Mouse (Mus musculus) intestine, embryonic 15.5 days (tissue): ENCODE data around the gene Dnajc4. TPM values are rescaled to one million over a fixed set of nuclear protein-coding genes. Genes with fewer than 3 reads are reported as not detected.
A peak's percentile ranks its signal among the peaks of the same experiment; 100 is the strongest.

Source experiments
- ATAC-seq: fragments of 200-750 bp; cut with Nextera tagmentation; 2 replicates; pipeline ENCODE4 v1.8.0; 2017; ENCODE audit warnings: moderate TSS enrichment, moderate library complexity
- H3K27ac ChIP-seq: fragments of 300-500 bp; sonication (generic); 2 replicates; pipeline ENCODE4 v1.5.1; 2015; ENCODE audit warnings: mild to moderate bottlenecking, inconsistent platforms
- H3K27me3 ChIP-seq: fragments of 300-500 bp; sonication (generic); replicated peaks from 2 replicates; pipeline ENCODE4 v1.6.1; 2015; ENCODE audit warnings: inconsistent platforms
- H3K36me3 ChIP-seq: fragments of 300-500 bp; sonication (generic); 2 replicates; pipeline ENCODE4 v1.6.1; 2015; ENCODE audit warnings: inconsistent platforms
- H3K4me1 ChIP-seq: fragments of 300-500 bp; sonication (generic); replicated peaks from 2 replicates; pipeline ENCODE4 v1.6.1; 2015; ENCODE audit warnings: inconsistent platforms
- H3K4me2 ChIP-seq: fragments of 300-500 bp; sonication (generic); replicated peaks from 2 replicates; pipeline ENCODE4 v1.6.1; 2015; ENCODE audit warnings: mild to moderate bottlenecking, inconsistent platforms
- H3K4me3 ChIP-seq: fragments of 300-500 bp; sonication (generic); replicated peaks from 2 replicates; pipeline ENCODE4 v1.5.1; 2015; ENCODE audit warnings: inconsistent platforms
- H3K9ac ChIP-seq: fragments of 300-500 bp; sonication (generic); 2 replicates; pipeline ENCODE4 v1.6.1; 2015; ENCODE audit warnings: inconsistent platforms
- H3K9me3 ChIP-seq: fragments of 300-500 bp; sonication (generic); 2 replicates; pipeline ENCODE4 v1.6.1; 2016; ENCODE audit warnings: inconsistent platforms
- WGBS: fragments of 180-500 bp; shearing (Covaris S2); methylation state at CpG from one replicate; pipeline ENCODE4 v1.1.7; 2015; 5-methylcytosine and 5-hydroxymethylcytosine counted together
- polyA plus RNA-seq: library from polyadenylated mRNA; unstranded; fragments of >200 nt; fragmentation: Nextera tagmentation; extraction: Ambion mirVana; gene quantifications from 2 replicates; pipeline ENCODE4 v1.2.1, GENCODE M21; 2015

Dnajc4 gene
- polyA plus RNA-seq, 1 experiment from 2014 or later: 22.7 TPM

DNA sequence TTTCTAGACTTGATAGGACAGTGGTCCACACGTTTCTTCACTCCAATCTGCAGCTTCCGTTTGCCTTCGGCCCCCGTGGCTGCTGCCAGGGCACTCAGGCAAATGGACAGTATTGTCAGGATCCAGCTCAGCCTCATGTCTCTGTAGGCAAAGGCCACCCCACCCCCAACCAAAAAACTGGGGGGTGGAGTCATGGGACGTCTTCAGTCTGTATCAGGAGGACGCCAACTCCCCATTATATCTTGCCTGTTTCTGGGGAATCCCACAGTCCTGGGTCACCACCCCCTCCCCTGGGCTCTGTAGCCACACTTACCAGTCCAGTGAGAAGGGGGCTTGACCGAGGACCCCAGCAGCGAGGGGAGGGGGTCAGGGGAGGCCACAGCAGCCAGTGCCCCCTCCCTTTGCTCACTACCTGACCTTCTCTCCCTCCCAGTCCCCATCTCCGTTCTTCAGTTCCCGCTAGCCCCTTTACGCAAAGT is 13.3 kb downstream of the Dnajc4 start:
- peak overlapping the region; percentile 90 for H3K27ac ChIP-seq
- no peaks in the 10 kb centered on the region for H3K9me3 ChIP-seq
- peaks cover 35% of the 10 kb centered on the region for H3K4me1 ChIP-seq
- H3K4me2 ChIP-seq: peak overlapping the region; percentile 87
- peak overlapping the region; percentile 77 for H3K4me3 ChIP-seq
- WGBS: 8% methylated on average over 11 of the region's 11 CpGs
- no peaks in the 10 kb centered on the region for H3K27me3 ChIP-seq
- H3K36me3 ChIP-seq: peaks cover 18% of the 10 kb centered on the region; the same call in 1 of the 2 replicates
- ATAC-seq: no peak
- H3K9ac ChIP-seq: peak overlapping the region; percentile 89

DNA sequence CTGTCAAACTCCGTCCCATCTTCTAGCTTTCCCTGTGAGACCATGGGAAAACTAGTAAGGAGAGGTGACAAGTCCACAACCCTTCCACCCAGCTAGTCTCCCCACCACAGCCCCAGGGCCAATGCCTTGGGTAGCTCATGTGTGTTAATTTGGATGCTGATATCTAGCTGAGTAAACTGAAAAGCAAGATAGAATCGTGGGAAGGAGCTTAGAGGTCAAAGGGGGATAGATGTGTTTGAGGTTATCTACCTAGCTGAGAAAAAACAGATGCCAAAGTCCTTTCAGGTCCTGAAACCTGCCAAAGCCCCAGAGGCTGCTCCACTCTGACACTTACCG is 13.8 kb downstream of the Dnajc4 start:
- no peak for ATAC-seq
- no peaks in the 10 kb centered on the region for H3K27me3 ChIP-seq

DNA sequence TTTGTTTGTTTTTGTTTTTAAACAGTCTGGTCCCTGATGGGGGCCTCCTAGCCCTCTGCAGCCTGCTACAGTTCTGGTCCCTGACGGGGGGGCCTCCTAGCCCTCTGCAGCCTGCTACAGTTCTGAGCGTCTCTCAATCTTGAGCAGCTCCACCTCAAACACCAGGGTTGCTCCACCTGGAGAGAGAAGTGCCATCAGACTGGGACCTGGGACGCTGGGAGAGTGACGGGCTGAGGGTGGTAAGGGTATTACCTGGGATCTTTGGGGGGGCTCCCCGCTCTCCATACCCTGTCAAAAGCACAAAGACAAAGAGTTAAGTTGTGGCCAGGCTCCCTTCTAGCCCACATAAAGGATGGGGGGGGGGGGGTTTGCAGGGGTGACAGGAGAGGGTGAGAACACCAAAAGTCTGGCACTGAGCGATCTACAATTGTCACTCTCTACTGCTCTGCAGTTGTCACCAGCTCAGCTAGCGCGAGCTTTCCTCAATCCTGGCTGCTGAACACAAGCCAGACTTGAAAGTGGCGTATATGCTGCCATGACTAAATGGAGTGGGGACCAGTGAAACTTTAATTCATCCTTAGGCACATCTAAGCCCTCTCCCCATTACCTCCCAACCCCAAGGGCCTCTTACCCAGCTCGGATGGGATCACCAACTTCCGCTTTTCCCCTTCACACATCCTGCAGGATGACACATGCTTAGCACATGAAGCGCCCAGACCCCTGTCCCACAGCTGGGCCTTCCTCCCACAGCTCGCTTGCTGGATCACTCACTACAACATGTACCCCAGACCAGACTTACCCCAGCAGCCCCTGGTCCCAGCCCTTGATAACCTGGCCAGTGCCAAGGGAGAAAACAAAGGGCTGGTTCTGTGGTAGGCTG is 14.4 kb downstream of the Dnajc4 start:
- peaks cover 39% of the 10 kb centered on the region for H3K4me1 ChIP-seq
- WGBS: 78% methylated on average over 13 of the region's 13 CpGs
- H3K36me3 ChIP-seq: peaks cover 18% of the 10 kb centered on the region; the same call in 1 of the 2 replicates
- H3K27me3 ChIP-seq: no peaks in the 10 kb centered on the region
- peak overlapping the region; percentile 87 for H3K4me2 ChIP-seq
- ATAC-seq: no peak
- H3K4me3 ChIP-seq: no peak overlapping the region; the same call in 1 of the 2 replicates
- H3K9me3 ChIP-seq: no peaks in the 10 kb centered on the region
- H3K9ac ChIP-seq: peak overlapping the region; percentile 89; the same call in 1 of the 2 replicates
- H3K27ac ChIP-seq: peak overlapping the region; percentile 0; the same call in 1 of the 2 replicates

More for the DNA sequence above, 13.8 kb downstream of the Dnajc4 start:
- H3K36me3 ChIP-seq: peaks cover 18% of the 10 kb centered on the region; the same call in 1 of the 2 replicates
- peak overlapping the region; percentile 87 for H3K4me2 ChIP-seq
- H3K9ac ChIP-seq: peak overlapping the region; percentile 89
- H3K4me1 ChIP-seq: peaks cover 39% of the 10 kb centered on the region
- H3K4me3 ChIP-seq: peak overlapping the region; percentile 77
- H3K27ac ChIP-seq: peak overlapping the region; percentile 0; the same call in 1 of the 2 replicates
- no peaks in the 10 kb centered on the region for H3K9me3 ChIP-seq
- 29% methylated on average over 3 of the region's 3 CpGs for WGBS

DNA sequence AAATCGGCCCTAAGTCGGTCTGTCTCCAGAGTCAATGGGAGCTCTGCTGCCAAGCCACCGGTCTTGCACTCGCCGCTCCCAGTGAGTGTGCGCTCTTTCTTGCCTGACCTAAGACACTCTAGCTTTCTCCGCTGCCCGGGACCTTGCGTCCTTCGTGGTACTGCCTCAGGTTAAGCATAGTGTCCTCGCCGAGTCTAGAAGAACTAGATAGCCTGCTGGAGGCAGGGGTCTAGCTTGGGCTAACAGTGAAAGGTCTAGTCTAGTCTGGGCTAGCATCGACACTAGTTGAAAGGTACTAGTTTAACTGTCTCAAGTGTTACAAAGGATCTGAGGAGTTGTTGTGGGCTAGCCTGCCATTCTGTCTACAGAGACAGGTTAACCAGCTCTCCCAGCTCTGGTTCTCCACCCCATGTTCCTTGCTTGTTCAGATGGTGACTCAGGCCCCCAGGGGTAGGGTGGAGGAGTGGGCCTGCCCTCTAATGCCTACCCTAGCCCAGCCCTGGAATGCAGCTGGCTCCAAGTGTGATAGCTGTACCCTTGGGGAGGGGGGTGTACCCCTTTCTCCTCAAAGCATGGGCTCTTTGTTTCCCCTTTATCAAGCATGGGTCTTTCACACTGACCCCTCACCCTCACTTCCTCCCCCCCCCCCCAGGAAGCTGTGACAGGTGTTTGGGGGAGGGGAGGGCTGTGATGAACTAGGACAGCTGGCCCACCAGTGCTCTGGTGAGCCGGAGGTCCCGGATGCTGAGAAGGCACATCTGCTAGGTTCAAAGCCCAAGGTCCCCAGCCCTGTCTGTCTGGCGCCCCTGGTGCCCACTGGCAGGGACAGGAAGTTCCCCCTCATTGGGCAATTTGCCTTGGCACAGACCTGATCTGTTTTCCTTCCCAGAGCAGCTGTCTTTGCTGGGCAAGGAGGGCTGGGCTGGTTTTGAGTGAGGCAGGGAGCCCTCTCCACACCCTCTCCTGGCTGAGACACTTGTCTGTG is 16.5 kb downstream of the Dnajc4 start, which contains the start of gene Plcb3:
Gene Plcb3 (minus strand): TSS at position 934 of the 985 bp plus-strand sequence.
- Histone ChIP-seq H3K4me1 (peaks cover 57% of the 10 kb centered on the region), H3K9ac (peak within 1 kb of the TSS; percentile 73), H3K27ac (peak within 1 kb of the TSS; percentile 92), H3K27me3 (no peaks in the 10 kb centered on the region), H3K4me2 (peak within 1 kb of the TSS; percentile 88), H3K36me3 (peaks cover 11% of the 10 kb centered on the region; the same call in 1 of the 2 replicates), H3K4me3 (peak within 1 kb of the TSS; percentile 55), H3K9me3 (no peaks in the 10 kb centered on the region)
- ATAC-seq: no peak
- WGBS: under 1% methylated on average over 16 of the region's 16 CpGs

DNA sequence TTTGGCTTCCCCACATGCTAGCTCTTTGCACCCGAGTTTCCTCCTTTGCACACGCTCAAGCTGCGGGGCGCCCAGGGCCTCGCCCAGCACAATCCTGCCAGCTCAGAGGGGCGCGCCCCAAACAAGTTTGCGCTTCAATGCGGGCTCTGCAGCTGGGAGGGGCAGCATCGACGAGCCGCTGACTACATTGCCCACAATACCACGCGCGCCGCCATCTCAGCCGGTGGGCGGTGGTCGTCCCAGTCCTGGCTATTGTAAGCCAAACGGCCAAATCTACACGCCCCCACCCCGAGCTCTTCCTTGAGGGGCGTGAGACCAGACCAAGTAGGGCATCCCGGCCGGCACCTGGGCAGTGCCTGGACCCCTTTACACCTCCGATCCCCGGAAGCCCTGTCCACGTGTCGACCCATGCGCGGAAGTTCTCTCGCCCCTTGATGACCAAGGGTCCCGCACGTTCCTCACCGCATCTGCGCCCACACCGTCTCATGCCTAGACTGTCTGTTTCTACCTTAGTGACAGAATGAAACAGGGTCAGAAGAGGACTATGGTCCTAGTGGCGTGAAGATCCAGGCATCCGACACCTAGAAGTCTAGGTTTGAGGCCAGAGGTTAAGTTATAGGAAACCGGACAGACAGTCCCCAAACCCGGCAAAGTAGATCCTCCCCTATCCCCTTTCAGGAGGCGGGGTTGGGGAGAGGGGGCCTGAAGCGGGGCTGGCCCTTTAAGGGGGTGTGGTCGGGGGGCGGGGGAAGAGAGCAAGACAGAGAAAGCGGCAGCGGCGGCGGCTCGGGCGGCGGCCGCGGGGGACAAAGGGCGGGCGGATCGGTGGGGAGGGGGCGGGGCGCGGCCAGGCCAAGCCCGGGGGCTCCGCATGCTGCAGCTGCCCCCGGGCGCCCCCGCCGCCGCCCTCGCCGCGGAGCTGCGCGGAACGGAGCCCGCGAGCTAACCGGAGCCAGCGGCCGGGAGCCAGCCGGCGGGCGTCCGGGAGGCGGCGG is 17.9 kb downstream of the Dnajc4 start, which contains the start of gene Ppp1r14b:
Gene Ppp1r14b (plus strand): TSS at position 758 of the 995 bp plus-strand sequence.
- peak within 1 kb of the TSS; percentile 92 for H3K27ac ChIP-seq
- H3K4me3 ChIP-seq: peak within 1 kb of the TSS; percentile 55
- H3K9ac ChIP-seq: peak within 1 kb of the TSS; percentile 73
- ATAC-seq: peak; percentile 69
- peaks cover 11% of the 10 kb centered on the region; the same call in 1 of the 2 replicates for H3K36me3 ChIP-seq
- H3K4me1 ChIP-seq: peaks cover 69% of the 10 kb centered on the region
- under 1% methylated on average over 72 of the region's 84 CpGs for WGBS
- H3K4me2 ChIP-seq: peak within 1 kb of the TSS; percentile 88
- H3K9me3 ChIP-seq: no peaks in the 10 kb centered on the region
- H3K27me3 ChIP-seq: no peaks in the 10 kb centered on the region

DNA sequence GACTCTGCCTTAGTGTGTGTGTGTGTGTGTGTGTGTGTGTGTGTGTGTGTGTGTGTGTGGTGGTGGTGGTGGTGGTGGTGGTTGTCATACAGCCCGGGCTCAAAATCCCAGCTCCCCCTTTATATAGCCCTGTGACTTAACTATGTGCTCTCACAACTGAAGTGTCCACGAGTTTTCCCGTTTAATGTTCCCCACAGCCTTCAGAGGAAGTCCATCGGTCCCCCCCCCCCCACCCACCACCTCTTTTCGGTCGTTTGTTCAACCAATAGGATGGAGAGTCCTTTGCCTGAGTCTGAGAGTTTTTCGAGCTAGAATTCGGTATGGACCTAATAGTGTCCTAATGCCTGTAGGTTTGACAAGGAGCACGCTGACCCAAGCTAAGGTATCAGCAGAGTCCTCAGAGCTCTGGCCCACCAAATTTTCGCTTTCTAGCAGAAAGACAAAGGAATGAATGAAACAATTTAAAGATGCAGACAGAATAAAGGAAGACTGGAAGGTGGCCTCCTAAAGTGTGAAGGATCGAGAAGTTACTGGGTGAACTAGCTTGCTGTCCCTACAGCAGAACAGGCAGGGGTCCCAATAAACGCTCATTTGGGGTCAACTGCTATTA is 18.7 kb downstream of the Dnajc4 start:
- H3K4me3 ChIP-seq: peak overlapping the region; percentile 55
- peak overlapping the region; percentile 73 for H3K9ac ChIP-seq
- peaks cover 11% of the 10 kb centered on the region; the same call in 1 of the 2 replicates for H3K36me3 ChIP-seq
- ATAC-seq: no peak
- WGBS: 33% methylated on average over 12 of the region's 12 CpGs
- peak overlapping the region; percentile 88 for H3K4me2 ChIP-seq
- H3K4me1 ChIP-seq: peaks cover 63% of the 10 kb centered on the region
- no peaks in the 10 kb centered on the region for H3K27me3 ChIP-seq
- peak overlapping the region; percentile 92; the same call in 1 of the 2 replicates for H3K27ac ChIP-seq
- no peaks in the 10 kb centered on the region for H3K9me3 ChIP-seq

DNA sequence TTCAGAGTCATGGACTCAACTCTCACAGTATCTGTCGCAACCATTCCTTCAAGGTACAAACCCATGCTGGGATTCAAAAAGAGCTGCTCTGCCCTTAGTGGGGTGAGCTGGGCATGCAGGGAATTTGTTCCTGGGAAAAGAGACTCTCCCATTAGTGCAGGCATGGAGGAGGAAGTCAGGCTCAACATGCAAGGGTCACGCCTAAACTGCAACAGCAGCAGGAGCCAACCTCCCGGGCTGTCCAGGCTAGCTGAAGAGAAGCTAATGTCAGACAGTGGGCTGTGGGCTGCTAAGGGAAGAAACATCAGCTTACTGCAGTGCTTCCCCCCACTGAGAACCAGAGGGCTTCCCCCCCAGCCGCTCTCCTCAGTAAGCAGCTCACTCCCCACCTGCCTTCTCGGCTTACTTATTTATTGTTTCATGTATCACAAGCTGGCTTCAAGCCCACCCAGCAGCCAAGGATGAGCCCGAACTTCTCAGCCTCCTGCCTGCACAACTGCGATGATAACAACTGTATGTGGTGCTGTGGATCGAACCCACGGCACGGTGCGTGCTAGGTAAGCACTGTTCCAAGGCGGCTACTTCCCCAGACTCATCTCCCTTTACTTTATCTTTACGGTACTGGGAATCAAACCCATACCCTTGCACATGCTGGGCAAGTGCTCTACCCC is 20.0 kb downstream of the Dnajc4 start:
- Histone ChIP-seq H3K4me2 (no peak overlapping the region), H3K36me3 (peaks cover 2% of the 10 kb centered on the region; the same call in 1 of the 2 replicates), H3K4me3 (no peak overlapping the region), H3K9ac (0 out of 2 replicates have a peak overlapping the region, but pooled peaks have one; percentile 10), H3K27ac (peak overlapping the region; percentile 49; the same call in 1 of the 2 replicates), H3K4me1 (peaks cover 58% of the 10 kb centered on the region), H3K27me3 (no peaks in the 10 kb centered on the region), H3K9me3 (no peaks in the 10 kb centered on the region)
- WGBS: 76% methylated on average over 13 of the region's 13 CpGs
- ATAC-seq: no peak

DNA sequence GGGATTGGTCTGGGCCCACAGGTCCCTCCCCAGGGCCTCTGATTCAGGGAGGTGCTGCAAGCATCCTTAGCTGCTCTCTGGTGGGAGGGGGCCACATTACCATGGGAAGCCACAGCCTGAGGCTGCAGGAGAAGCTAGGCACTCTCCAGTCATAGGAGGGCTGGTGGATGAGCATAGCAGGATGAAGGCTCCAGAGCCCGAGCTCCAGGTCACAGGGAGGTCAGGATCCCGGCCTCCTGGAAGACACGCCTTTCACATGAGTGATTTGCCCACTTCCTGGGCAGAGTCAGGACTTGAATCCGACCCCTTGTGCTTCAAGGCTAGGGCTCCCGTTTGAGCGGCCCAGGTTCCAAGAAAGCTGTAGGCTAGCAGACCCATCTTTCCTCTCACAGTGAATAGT is 20.7 kb downstream of the Dnajc4 start:
- Histone ChIP-seq H3K27ac (peak overlapping the region; percentile 92), H3K9me3 (no peaks in the 10 kb centered on the region), H3K27me3 (no peaks in the 10 kb centered on the region), H3K4me1 (peaks cover 58% of the 10 kb centered on the region), H3K4me2 (peak overlapping the region; percentile 72; the same call in 1 of the 2 replicates), H3K4me3 (no peak overlapping the region), H3K9ac (no peak overlapping the region; the same call in 1 of the 2 replicates), H3K36me3 (peaks cover under 1% of the 10 kb centered on the region; the same call in 1 of the 2 replicates)
- no peak for ATAC-seq
- 24% methylated on average over 6 of the region's 6 CpGs for WGBS

DNA sequence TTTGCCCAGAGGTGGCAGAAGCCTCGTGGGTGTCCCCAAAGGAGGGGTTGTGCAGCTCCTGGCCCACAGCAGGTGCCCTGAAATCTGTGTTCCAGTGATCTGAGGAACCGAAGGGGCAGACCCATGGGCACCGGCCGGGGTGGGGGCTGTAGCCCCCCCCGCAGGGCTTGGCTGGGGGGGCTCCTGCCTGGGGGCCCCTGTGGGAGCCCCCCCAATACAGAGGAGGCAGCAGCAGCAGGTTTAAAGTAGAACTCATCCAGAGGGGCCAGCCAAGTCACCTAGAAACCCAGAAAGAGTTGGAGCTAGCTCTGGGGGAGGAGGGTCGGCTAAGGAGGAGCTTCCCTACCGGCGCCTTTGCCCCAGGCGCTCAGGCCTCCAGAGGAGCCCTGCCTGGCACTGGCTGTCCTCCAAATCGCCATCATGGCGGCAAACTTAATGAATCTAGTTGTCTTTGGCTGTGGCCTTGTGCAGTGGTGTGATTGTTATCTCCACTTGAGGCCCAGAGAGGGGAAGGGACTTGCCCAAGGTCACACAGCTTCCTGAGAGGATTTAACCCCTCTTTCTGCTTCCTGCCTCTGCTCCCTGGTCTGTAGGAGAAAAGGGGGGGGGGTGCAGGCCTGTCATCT is 21.8 kb downstream of the Dnajc4 start:
- H3K27ac ChIP-seq: peak overlapping the region; percentile 92
- H3K4me3 ChIP-seq: peak overlapping the region; percentile 74
- H3K4me1 ChIP-seq: peaks cover 54% of the 10 kb centered on the region
- WGBS: 28% methylated on average over 11 of the region's 11 CpGs
- H3K9me3 ChIP-seq: no peaks in the 10 kb centered on the region
- H3K36me3 ChIP-seq: peaks cover 8% of the 10 kb centered on the region; the same call in 1 of the 2 replicates
- ATAC-seq: no peak
- no peaks in the 10 kb centered on the region for H3K27me3 ChIP-seq
- peak overlapping the region; percentile 72 for H3K4me2 ChIP-seq
- H3K9ac ChIP-seq: peak overlapping the region; percentile 87
